Mouse (Mus musculus): ENCODE data around the gene Gtf2a1. TPM values are rescaled to one million over a fixed set of nuclear protein-coding genes. Genes with fewer than 3 reads are reported as not detected.
A peak's percentile ranks its signal among the peaks of the same experiment; 100 is the strongest.

Gtf2a1 gene
- 63.6 and 69.4 TPM in 2 replicates for polyA plus RNA-seq (2016; fragmentation: Nextera tagmentation; extraction: Ambion mirVana)

DNA sequence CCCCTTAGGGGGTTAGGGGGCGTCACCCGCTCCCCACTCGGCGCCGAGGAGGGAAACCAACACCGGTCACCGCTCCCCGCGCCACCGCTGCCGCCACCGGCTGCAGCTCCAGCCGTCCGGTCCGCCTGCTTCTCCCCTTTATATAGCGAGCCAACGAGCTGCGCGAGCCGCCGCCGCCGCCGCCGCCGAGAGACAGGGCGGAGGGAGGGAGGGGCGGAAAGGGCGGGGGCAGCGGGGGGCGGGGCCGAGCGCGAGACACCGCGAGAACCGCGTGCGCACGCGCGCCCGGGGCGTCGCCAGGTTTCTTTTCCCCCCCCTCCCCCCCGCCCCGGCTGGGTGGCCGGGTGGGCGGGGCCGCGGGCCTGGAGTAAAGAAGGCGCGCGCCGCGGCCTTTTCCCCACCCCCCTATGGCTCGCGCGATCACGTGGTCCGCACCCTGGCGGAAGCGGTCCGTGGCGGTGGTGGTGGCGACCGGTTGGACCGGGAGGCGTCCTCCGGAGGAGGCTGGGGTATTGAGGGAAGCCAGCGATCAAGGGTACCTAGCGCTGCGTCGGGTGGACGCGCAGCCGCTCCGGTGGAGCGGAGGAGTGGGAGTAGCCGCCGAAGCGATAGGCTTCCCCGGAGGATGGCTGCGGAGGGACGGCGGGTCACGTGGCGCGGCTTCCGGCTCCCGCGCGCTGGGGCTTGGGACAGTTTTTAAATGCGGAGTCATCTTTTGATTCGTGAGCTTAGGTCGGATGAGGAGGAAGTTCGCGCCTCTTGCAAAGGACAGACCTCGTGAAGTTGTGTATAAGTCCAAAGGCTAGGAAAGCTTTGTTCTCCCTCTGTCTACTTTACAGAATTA is at the start of gene Gtf2a1:
Gtf2a1 (minus strand) TSS at position 641 of the 844 bp plus-strand sequence.
- Histone ChIP-seq H3K27ac (peak within 1 kb of the TSS; percentile 100), H3K4me2 (peak within 1 kb of the TSS; percentile 66), H3K4me1 (peaks cover 16% of the 10 kb centered on the region), H3K4me3 (replicated peaks) (peak within 1 kb of the TSS; percentile 95), H3K27me3 (no peaks in the 10 kb centered on the region), H3K36me3 (replicated peaks) (peaks cover 9% of the 10 kb centered on the region), H3K9me3 (no peaks in the 10 kb centered on the region), H3K9ac (peak within 1 kb of the TSS; percentile 100)
- peak; percentile 87 for ATAC-seq (ENCODE audit: low FRiP score)
- under 1% methylated on average over 59 of the region's 99 CpGs for whole genome bisulfite sequencing

DNA sequence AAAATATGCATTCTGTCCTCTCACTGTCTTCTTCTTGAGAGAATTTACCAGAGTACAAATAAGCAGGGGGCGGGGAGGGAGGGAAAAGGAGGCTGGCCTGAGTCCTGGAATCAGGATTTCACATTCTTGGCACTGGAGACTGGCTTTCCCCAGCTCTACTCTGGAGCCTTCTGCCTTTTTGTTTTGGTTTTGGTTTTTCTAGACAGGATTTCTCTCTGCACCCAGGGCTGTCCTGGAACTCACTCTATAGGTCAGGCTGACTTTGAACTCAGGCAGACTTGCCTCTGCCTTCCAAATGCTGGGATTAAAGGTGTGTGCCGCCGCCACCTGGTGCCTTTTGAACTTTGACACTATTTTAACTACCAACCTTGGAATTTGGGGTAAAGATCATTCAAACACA is 48.1 kb upstream of the Gtf2a1 start:
- H3K27me3 ChIP-seq, result no peaks in the 10 kb centered on the region
- no peak overlapping the region for H3K9ac ChIP-seq
- no peaks in the 10 kb centered on the region for H3K9me3 ChIP-seq
- no peak overlapping the region for H3K27ac ChIP-seq
- peaks cover 6% of the 10 kb centered on the region for H3K36me3 ChIP-seq (replicated peaks)
- no peak for ATAC-seq (ENCODE audit: low FRiP score)
- no peak overlapping the region for H3K4me2 ChIP-seq
- peaks cover 25% of the 10 kb centered on the region for H3K4me1 ChIP-seq
- WGBS, result 81% methylated on average over 3 of the region's 3 CpGs
- H3K4me3 ChIP-seq (replicated peaks), result no peak overlapping the region

DNA sequence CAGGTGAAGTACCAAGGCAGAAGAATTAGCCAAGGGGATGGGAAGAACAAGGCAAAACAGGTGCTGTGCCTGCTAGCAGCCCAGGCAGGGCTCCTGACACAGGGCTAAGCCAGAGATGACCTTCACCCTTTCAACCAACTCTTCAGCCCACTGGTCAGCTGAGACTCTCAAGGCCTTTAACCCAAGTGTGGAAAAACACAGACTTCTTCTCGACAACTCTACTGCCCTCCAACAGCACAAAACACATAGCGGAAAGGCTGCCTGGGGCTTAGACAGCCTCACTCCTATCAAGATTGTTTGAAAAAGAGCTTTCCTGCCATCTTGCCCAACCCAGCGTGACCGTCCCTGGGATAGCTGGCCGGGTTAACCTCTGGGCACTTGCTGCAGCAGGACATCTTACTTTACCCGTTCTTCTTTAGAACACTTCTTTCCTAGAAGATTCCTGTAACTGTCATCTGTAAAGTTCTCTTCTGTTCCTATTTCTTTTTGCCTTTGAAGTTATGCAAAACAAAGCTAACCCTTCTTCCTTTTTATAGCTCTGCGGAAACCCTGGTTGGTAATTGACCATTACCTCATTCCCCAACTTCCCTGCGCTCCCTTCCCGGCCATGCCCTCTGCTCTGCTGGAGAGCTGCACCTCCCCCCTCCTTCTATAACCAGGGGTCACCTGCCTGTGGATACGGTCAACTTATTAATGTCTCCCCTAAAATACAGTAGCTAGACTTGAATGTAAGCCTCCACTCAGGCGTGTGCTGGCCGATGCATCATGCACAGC is 47.0 kb upstream of the Gtf2a1 start:
- 75% methylated on average over 12 of the region's 12 CpGs for WGBS
- no peak for ATAC-seq (ENCODE audit: low FRiP score)
- H3K27me3 ChIP-seq, result no peaks in the 10 kb centered on the region
- peaks cover 9% of the 10 kb centered on the region for H3K36me3 ChIP-seq (replicated peaks)
- H3K9ac ChIP-seq, result no peak overlapping the region
- H3K4me2 ChIP-seq, result no peak overlapping the region
- 0 out of 2 replicates have a peak, but pooled peaks cover 3% of the 10 kb centered on the region for H3K9me3 ChIP-seq
- H3K27ac ChIP-seq, result no peak overlapping the region
- peaks cover 15% of the 10 kb centered on the region for H3K4me1 ChIP-seq
- H3K4me3 ChIP-seq (replicated peaks), result no peak overlapping the region

DNA sequence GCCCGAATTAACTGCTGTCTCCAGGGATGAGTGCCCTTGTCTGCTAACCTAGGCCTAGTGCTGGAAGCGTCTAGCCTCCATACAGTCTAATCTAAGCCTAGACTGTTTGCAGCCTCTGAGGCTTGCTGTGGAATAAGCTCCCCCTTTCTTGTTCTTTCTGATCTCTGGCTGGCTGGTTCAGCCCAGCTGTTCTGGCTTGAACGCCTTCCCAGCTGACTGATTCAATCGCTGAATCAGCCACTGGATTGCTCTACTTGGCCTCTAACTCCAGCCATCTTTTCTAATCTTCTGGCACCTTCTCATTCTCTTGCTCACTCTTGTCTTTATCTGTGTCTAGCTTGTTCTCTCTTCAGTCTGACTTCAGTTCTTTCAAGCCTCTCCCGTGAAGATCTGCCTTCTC is 36.2 kb upstream of the Gtf2a1 start:
- no peak overlapping the region for H3K4me2 ChIP-seq
- H3K9ac ChIP-seq, result no peak overlapping the region
- ATAC-seq (ENCODE audit: low FRiP score), result no peak
- no peaks in the 10 kb centered on the region for H3K36me3 ChIP-seq (replicated peaks)
- H3K27ac ChIP-seq, result no peak overlapping the region
- H3K4me3 ChIP-seq (replicated peaks), result no peak overlapping the region
- H3K4me1 ChIP-seq, result no peaks in the 10 kb centered on the region
- no peaks in the 10 kb centered on the region for H3K27me3 ChIP-seq
- 81% methylated on average over 5 of the region's 5 CpGs for WGBS
- H3K9me3 ChIP-seq, result no peaks in the 10 kb centered on the region

DNA sequence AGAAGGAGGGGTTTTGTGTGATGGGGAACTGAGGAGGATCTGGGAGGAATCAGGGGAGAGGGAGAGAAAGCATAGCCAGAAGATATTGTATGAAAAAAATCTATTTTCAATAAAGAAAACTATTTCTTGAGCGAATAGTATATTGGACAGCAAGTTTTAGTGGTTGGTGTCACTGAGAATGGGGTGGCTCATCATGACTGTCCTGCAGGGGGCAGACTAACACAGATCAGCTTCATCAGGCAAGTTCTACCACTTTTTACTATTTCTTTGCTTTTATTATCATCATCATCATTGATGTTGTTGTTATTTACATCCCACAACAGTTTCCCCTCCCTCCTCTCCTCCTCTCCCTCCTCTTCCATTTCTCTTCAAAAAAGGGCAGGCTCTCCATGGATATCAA is 34.7 kb upstream of the Gtf2a1 start:
- Histone ChIP-seq H3K27me3 (no peaks in the 10 kb centered on the region), H3K4me3 (replicated peaks) (no peak overlapping the region), H3K9ac (no peak overlapping the region), H3K27ac (no peak overlapping the region), H3K36me3 (replicated peaks) (no peaks in the 10 kb centered on the region), H3K4me2 (no peak overlapping the region), H3K4me1 (no peaks in the 10 kb centered on the region), H3K9me3 (no peaks in the 10 kb centered on the region)
- 83% methylated on average over 1 of the region's 1 CpGs for WGBS
- no peak for ATAC-seq (ENCODE audit: low FRiP score)

DNA sequence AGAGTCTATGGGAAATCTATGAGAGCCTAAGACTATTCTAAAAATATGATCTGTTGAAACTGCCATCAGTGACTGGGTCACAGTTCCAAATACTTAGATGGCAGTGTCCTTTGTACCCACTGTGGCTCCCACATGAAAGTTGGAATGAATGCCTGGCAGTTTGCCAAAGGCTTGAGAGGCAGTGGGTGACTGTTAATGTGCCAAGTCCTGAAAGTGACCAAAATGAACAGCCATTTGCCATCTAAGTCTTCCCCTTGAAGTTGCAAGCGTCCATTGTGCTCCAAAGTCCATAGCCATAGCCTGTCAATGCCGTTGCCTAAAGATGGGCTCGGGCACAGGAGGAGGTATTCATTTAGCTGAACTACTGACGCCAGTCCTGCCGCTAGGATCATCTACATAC is 19.1 kb upstream of the Gtf2a1 start:
- no peak for ATAC-seq (ENCODE audit: low FRiP score)
- WGBS, result 88% methylated on average over 5 of the region's 5 CpGs
- Histone ChIP-seq H3K9ac (no peak overlapping the region), H3K27ac (no peak overlapping the region), H3K4me2 (no peak overlapping the region), H3K9me3 (no peaks in the 10 kb centered on the region), H3K27me3 (no peaks in the 10 kb centered on the region), H3K4me3 (replicated peaks) (no peak overlapping the region), H3K36me3 (replicated peaks) (no peaks in the 10 kb centered on the region), H3K4me1 (0 out of 2 replicates have a peak, but pooled peaks cover 4% of the 10 kb centered on the region)

DNA sequence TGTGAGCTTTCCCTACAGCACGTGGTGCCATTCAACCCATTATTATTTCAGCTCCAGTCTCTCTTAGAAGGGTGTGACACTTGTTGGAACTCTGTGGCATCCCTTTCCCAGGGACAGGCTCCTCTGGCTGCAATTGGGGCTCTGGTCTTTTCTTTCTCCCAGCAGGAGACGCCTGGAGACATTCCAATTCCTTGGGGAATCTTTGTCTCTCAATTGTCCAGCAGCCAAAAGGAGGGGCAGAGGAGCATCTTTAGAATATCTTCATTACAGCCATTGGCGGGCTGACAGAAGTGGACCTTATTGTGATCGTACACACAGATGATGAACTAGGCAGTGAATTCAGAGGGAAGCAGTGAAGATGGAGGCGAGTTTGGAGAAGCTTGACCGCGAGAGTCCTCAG is 17.4 kb upstream of the Gtf2a1 start:
- no peak for ATAC-seq (ENCODE audit: low FRiP score)
- no peak overlapping the region for H3K27ac ChIP-seq
- no peak overlapping the region for H3K9ac ChIP-seq
- WGBS, result 48% methylated on average over 7 of the region's 7 CpGs
- H3K9me3 ChIP-seq, result no peaks in the 10 kb centered on the region
- no peaks in the 10 kb centered on the region for H3K27me3 ChIP-seq
- no peak overlapping the region for H3K4me2 ChIP-seq
- no peaks in the 10 kb centered on the region for H3K36me3 ChIP-seq (replicated peaks)
- 0 out of 2 replicates have a peak, but pooled peaks cover 4% of the 10 kb centered on the region for H3K4me1 ChIP-seq
- H3K4me3 ChIP-seq (replicated peaks), result no peak overlapping the region

DNA sequence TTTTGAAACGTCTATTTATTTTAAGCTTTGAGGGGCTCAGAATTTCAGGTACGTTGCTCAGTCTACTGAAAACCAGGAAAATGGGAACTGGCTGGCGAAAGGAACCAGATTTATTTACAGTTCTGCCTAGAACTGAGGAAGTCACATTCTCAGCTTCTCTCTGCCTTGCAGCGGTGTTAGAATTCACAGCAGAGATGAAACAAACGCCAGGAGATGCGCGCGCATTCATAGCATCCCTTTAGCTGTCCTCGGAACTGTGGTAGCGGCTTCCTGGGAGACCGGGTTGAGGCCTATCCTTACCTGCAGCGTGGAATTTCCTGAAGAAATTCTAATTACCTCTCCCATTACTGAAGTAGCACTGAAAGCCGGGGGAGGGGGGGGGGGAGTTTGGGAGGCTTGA is 16.4 kb upstream of the Gtf2a1 start:
- H3K9me3 ChIP-seq, result no peaks in the 10 kb centered on the region
- no peaks in the 10 kb centered on the region for H3K27me3 ChIP-seq
- H3K4me3 ChIP-seq (replicated peaks), result no peak overlapping the region
- H3K36me3 ChIP-seq (replicated peaks), result no peaks in the 10 kb centered on the region
- 91% methylated on average over 13 of the region's 13 CpGs for WGBS
- H3K4me1 ChIP-seq, result 0 out of 2 replicates have a peak, but pooled peaks cover 4% of the 10 kb centered on the region
- H3K27ac ChIP-seq, result no peak overlapping the region
- no peak for ATAC-seq (ENCODE audit: low FRiP score)
- no peak overlapping the region for H3K9ac ChIP-seq
- no peak overlapping the region for H3K4me2 ChIP-seq

DNA sequence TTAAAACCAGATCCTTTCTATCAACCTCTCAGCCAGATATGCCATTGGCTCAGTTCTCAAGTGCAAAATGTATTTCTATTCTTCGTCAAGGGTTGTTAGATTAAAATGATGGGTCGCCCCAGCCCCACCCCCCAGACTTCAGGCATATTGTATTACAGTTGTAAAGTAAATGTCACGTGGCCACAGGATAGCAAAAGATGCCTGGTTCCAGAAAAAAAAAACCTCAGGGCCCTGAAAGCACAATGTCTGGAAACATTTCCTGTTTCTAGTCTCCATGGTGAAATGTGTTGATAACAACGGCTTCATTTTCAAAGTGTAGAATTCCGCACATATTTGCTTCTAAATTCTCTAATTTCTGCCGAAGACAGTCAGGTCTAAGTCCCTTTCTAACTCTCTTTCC is 14.3 kb upstream of the Gtf2a1 start:
- 0 out of 2 replicates have a peak, but pooled peaks cover 4% of the 10 kb centered on the region for H3K4me1 ChIP-seq
- no peaks in the 10 kb centered on the region for H3K36me3 ChIP-seq (replicated peaks)
- H3K9ac ChIP-seq, result no peak overlapping the region
- no peak for ATAC-seq (ENCODE audit: low FRiP score)
- H3K4me2 ChIP-seq, result no peak overlapping the region
- no peak overlapping the region for H3K27ac ChIP-seq
- no peak overlapping the region for H3K4me3 ChIP-seq (replicated peaks)
- no peaks in the 10 kb centered on the region for H3K27me3 ChIP-seq
- 71% methylated on average over 6 of the region's 6 CpGs for WGBS
- no peaks in the 10 kb centered on the region for H3K9me3 ChIP-seq

DNA sequence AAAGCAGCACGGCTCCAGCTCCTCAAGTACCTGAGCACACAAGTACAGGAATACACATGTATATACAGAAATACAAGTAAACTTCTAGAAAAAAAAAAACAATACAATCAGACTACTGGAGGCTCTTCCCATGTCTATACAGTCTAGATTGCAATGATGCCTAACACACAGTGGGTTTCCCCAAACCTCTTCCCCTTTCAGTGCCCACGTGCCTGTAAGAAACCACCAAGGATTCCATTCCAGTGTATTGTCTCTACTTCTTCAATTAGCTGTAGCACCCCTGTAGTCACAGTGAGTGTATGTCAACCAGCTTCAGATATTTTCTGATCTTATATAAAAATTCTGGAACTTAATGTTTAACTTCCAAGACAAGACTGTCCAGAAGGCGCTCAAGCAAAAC is 1.8 kb upstream of the Gtf2a1 start:
- no peak overlapping the region for H3K9ac ChIP-seq
- WGBS, result 94% methylated on average over 3 of the region's 3 CpGs
- H3K4me2 ChIP-seq, result no peak overlapping the region

DNA sequence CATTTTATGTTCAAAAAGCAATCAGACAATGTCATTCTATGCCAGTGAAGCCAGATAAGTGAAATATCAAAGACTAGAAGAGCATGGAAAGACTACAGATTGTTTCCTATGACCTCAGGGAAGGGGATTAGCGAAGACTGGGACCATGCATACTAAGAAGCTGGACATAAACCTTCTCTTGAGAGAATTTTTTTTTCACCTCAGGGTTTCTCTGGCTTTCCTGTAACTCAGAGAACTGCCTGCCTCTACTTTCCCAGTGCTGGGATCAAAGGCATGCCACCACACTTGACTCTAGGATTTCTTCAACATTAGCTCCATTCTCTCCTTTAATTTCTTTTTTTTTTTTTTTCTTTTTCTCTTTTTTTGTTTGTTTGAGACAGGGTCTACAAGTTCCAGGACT is 904 bp upstream of the Gtf2a1 start:
- peak overlapping the region; percentile 66 for H3K4me2 ChIP-seq
- H3K9me3 ChIP-seq, result no peaks in the 10 kb centered on the region
- 55% methylated on average over 1 of the region's 1 CpGs for WGBS
- no peaks in the 10 kb centered on the region for H3K27me3 ChIP-seq
- ATAC-seq (ENCODE audit: low FRiP score), result no peak
- peak overlapping the region; percentile 95 for H3K4me3 ChIP-seq (replicated peaks)
- peak overlapping the region; percentile 100; the same call in 1 of the 2 replicates for H3K27ac ChIP-seq
- peak overlapping the region; percentile 74; the same call in 1 of the 2 replicates for H3K9ac ChIP-seq
- H3K4me1 ChIP-seq, result peaks cover 16% of the 10 kb centered on the region
- H3K36me3 ChIP-seq (replicated peaks), result no peaks in the 10 kb centered on the region

More for the DNA sequence above, 1.8 kb upstream of the Gtf2a1 start:
- no peak for ATAC-seq (ENCODE audit: low FRiP score)
- no peak overlapping the region for H3K27ac ChIP-seq
- no peaks in the 10 kb centered on the region for H3K27me3 ChIP-seq
- peaks cover 12% of the 10 kb centered on the region for H3K4me1 ChIP-seq
- no peak overlapping the region for H3K4me3 ChIP-seq (replicated peaks)
- H3K36me3 ChIP-seq (replicated peaks), result no peaks in the 10 kb centered on the region
- H3K9me3 ChIP-seq, result no peaks in the 10 kb centered on the region

DNA sequence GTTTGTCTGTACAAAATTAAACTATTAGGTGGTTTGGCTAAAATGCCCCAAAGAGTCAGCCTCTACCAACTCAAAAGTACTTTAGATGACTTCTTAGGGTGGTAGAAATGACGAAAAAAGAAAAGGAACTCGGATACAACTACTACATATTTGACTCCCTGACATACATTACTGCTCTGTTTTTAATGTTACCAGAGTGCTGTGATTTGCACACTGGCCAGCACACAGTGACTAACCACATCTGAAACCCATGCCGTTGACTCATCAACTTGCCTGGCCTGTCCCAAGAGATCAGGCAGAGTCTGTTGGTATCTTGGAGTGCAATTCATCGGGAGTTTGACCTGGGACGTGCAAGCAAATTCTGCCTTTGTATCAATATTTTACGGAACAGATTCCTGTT is 429 bp upstream of the Gtf2a1 start:
- Histone ChIP-seq H3K4me1 (peaks cover 16% of the 10 kb centered on the region), H3K9me3 (no peaks in the 10 kb centered on the region), H3K4me2 (peak overlapping the region; percentile 66), H3K4me3 (replicated peaks) (peak overlapping the region; percentile 95), H3K27ac (peak overlapping the region; percentile 100), H3K27me3 (no peaks in the 10 kb centered on the region), H3K36me3 (replicated peaks) (peaks cover 3% of the 10 kb centered on the region), H3K9ac (peak overlapping the region; percentile 74)
- no peak for ATAC-seq (ENCODE audit: low FRiP score)
- WGBS, result 31% methylated on average over 6 of the region's 6 CpGs
